Mouse (Mus musculus): Measurements from ENCODE around the gene Slc6a9. TPM values are rescaled to one million over a fixed set of nuclear protein-coding genes. Genes with fewer than 3 reads are reported as not detected.

Slc6a9 gene
- polyA plus RNA-seq, 1 experiment from 2014 or later = 14.3 TPM

DNA sequence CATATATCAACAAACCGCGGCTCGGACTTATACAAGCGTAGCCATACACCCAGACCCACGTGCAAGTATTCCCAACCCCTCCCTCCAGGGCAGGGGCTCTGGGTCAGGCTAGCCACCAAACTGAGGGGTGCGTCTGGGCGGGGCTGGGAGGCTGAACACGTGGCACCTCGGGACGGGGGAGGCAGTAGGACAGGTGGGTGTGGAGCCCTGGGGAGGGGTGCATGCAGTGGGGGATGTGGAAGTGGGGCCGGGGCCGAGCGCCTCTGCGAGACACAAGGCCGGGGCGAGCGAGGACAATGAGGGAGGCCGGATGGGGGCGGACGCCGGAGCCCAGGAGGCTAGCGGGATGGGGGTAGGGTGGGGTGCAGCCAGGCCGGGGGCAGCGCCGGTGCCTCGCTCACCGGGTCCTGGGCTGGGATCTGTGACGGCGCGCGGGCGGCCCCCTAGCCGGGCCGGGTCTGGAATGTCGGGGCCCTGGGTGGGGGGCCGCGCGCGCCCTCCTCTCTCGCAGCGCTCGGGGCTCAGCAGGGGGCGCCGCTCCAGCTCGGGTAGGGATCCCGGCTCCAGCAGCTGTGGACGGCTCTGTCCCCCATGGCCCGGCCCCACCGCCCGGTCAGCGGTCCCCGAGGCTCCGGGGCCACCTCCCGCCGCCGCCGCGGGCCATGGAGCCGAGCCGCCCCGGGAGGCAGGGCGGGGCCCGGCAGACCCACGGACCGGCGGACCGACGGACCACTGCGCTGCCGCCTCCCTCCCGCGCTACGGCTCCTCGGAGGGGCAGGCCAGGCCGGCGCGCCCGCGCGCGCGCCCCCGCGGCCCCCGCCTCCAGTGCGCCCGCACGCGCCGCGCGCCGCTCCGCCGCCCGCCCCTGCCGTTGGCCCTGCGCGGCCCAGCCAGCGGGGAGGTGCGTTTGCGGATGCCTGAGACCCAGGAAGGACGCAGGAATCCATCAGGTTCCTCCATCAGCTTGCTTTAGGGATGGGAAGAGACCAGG, 48.7 kb downstream of the Slc6a9 start, which contains the start of gene B4galt2:
B4galt2 (minus strand) TSS at position 787 of the 991 bp plus-strand sequence.
- under 1% methylated on average over 85 of the region's 103 CpGs for WGBS
- Histone ChIP-seq H3K4me3 (peak within 1 kb of the TSS; percentile 81), H3K9me3 (no peaks in the 10 kb centered on the region), H3K27ac (peak within 1 kb of the TSS; percentile 81), H3K36me3 (peaks cover 29% of the 10 kb centered on the region), H3K27me3 (no peaks in the 10 kb centered on the region), H3K4me2 (replicated peaks) (peak within 1 kb of the TSS; percentile 76), H3K9ac (peak within 1 kb of the TSS; percentile 88), H3K4me1 (peaks cover 27% of the 10 kb centered on the region)
- peak; percentile 44 for ATAC-seq (ENCODE audit: insufficient number of reproducible peaks, insufficient read depth, low FRiP score, low TSS enrichment)

DNA sequence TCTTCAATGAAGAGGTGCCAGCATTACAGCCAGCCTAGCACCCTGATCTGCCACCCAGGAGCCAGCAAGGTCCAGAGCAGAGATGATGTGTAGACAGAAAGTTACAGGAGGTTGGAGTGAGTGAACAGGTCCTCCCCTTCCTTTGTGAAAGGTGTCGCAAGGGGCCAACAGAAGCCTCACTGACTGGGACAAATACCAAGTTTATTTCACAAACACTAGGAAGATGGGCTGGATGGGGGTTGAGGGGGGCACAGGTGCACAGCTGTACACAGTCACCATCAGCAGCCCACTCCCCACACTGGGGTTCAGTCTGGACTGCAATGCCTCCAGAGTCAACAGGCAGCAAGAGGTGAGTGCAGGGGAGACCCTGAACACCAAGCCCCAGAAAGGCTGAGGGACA, 49.8 kb downstream of the Slc6a9 start:
- Histone ChIP-seq H3K36me3 (peaks cover 24% of the 10 kb centered on the region), H3K4me2 (replicated peaks) (peak overlapping the region; percentile 76), H3K4me1 (peaks cover 27% of the 10 kb centered on the region), H3K27me3 (no peaks in the 10 kb centered on the region), H3K4me3 (peak overlapping the region; percentile 81; the same call in 1 of the 2 replicates), H3K9ac (no peak overlapping the region), H3K27ac (no peak overlapping the region), H3K9me3 (no peaks in the 10 kb centered on the region)
- ATAC-seq (ENCODE audit: insufficient number of reproducible peaks, insufficient read depth, low FRiP score, low TSS enrichment) = no peak
- 90% methylated on average over 1 of the region's 1 CpGs for WGBS

DNA sequence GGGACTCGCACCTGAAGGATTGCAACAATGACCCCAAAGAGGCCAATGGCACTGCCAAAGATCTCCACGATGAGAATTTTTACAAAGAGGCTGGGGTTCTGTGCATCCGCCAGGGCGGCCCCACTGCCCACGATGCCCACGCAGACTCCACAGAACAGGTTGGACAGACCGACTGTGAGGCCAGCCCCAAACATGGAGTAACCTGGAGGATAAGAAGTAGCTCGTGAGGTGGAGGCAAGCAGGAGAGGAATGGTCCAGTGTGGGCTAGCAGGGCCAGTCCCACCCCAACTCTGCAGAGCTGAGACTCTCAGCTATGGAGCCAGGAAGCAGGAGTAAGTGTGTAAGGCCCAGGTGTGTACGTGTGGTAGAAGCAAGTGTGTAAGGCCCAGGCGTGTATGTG, 50.8 kb downstream of the Slc6a9 start:
- peaks cover 26% of the 10 kb centered on the region for H3K36me3 ChIP-seq
- no peaks in the 10 kb centered on the region for H3K27me3 ChIP-seq
- no peaks in the 10 kb centered on the region for H3K9me3 ChIP-seq
- WGBS = 95% methylated on average over 10 of the region's 10 CpGs
- no peak overlapping the region for H3K4me2 ChIP-seq (replicated peaks)
- H3K4me1 ChIP-seq = peaks cover 27% of the 10 kb centered on the region
- no peak for ATAC-seq (ENCODE audit: insufficient number of reproducible peaks, insufficient read depth, low FRiP score, low TSS enrichment)
- no peak overlapping the region for H3K27ac ChIP-seq
- no peak overlapping the region for H3K9ac ChIP-seq
- no peak overlapping the region for H3K4me3 ChIP-seq

DNA sequence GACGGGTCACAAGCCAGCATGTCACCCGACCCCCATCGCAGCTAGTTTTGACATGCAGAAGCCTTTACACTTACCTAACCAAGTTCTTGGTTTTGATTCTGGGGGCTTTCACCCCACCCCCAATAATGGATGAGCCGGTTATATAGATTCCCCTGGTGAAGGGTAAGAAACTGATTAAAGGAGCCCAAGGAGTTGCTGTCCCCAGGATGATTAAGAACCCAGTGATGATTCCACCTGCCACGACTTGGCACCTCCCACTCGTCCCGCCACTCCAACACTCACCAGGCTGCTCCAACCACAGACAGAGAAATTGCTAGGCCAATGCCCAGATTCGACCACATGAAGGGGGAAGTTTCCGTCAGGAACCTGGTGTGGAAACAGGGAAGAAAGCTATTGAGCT, 51.7 kb downstream of the Slc6a9 start:
- Histone ChIP-seq H3K27ac (no peak overlapping the region), H3K27me3 (no peaks in the 10 kb centered on the region), H3K36me3 (peaks cover 30% of the 10 kb centered on the region), H3K9ac (peak overlapping the region; percentile 80; the same call in 1 of the 2 replicates), H3K9me3 (no peaks in the 10 kb centered on the region), H3K4me1 (peaks cover 29% of the 10 kb centered on the region), H3K4me3 (peak overlapping the region; percentile 90), H3K4me2 (replicated peaks) (peak overlapping the region; percentile 96)
- WGBS = 81% methylated on average over 9 of the region's 9 CpGs
- no peak for ATAC-seq (ENCODE audit: insufficient number of reproducible peaks, insufficient read depth, low FRiP score, low TSS enrichment)

DNA sequence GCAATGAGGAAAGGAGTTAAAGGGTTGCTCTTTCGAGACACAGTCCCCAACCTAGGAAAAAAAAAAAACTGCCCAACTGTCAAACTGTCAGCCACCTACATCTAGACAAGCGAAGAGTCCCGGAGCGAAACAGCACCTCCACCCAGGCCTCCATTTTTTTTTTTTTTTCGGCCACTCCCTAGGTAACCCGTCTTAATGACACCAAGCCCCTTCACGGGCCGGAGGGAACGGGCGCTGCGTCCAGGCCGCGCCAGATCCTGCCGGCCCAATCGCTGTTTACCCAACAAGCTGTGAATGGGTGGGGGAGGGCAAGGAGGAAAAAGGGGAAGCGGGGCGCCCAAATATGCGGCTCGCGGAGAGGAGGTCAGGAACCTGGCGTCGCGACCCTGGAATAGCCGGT, 52.3 kb downstream of the Slc6a9 start:
- Histone ChIP-seq H3K9me3 (no peaks in the 10 kb centered on the region), H3K9ac (peak overlapping the region; percentile 80), H3K27ac (no peak overlapping the region), H3K4me3 (peak overlapping the region; percentile 90), H3K27me3 (no peaks in the 10 kb centered on the region), H3K4me1 (peaks cover 34% of the 10 kb centered on the region), H3K36me3 (peaks cover 30% of the 10 kb centered on the region), H3K4me2 (replicated peaks) (peak overlapping the region; percentile 96)
- 5% methylated on average over 15 of the region's 24 CpGs for WGBS
- no peak for ATAC-seq (ENCODE audit: insufficient number of reproducible peaks, insufficient read depth, low FRiP score, low TSS enrichment)

DNA sequence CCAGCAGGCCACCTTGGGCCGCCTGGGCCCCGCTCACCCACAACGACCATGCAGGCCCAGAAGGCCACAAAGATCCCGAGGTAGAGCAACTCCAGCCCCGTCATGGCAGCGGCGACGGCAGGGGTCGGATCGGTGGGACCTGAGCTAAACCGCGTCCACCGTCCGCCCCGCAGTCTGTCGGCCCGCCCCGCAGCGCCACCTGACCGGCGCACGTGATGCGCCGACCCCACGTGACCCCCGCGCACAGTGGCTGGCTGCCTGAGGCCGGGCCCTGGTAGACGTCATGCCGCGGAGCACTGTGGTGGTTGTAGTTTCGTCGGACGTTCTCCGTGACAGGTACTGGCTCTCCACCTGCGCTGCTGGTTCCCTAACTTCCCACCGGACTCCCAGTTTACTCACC, 52.8 kb downstream of the Slc6a9 start, which contains the start of gene Atp6v0b:
Atp6v0b (minus strand) TSS at position 201 of the 400 bp plus-strand sequence.
- peak within 1 kb of the TSS; percentile 96 for H3K4me2 ChIP-seq (replicated peaks)
- peaks cover 32% of the 10 kb centered on the region for H3K4me1 ChIP-seq
- no peaks in the 10 kb centered on the region for H3K27me3 ChIP-seq
- WGBS = under 1% methylated on average over 35 of the region's 37 CpGs
- H3K9ac ChIP-seq = peak within 1 kb of the TSS; percentile 80
- no peaks in the 10 kb centered on the region for H3K9me3 ChIP-seq
- no peak within 1 kb of the TSS for H3K27ac ChIP-seq
- peak; percentile 84 for ATAC-seq (ENCODE audit: insufficient number of reproducible peaks, insufficient read depth, low FRiP score, low TSS enrichment)
- peak within 1 kb of the TSS; percentile 90 for H3K4me3 ChIP-seq
- peaks cover 30% of the 10 kb centered on the region for H3K36me3 ChIP-seq

DNA sequence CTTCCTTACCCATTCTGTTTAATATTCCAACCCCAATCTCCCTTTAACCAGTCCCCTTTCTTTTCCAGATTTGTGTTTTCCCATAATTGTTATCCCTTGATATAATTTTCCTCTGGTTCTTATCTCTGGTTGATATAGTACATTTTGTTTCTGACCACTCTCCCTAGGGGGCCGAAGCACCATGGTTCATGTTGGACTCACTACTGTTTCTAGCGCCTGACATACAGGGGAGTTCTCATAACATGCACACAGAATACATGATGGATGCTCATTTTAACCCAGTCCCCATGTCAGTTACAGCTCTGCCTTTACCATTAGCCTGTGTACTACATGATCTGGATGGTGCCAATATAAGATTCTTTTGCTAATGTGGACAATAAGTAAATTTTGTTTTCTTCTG, 53.6 kb downstream of the Slc6a9 start:
- H3K4me1 ChIP-seq = peaks cover 28% of the 10 kb centered on the region
- H3K4me2 ChIP-seq (replicated peaks) = peak overlapping the region; percentile 96; the same call in 1 of the 2 replicates
- no peaks in the 10 kb centered on the region for H3K9me3 ChIP-seq
- no peaks in the 10 kb centered on the region for H3K27me3 ChIP-seq
- WGBS = 76% methylated on average over 2 of the region's 2 CpGs
- H3K9ac ChIP-seq = no peak overlapping the region
- H3K4me3 ChIP-seq = no peak overlapping the region
- H3K36me3 ChIP-seq = peaks cover 30% of the 10 kb centered on the region
- no peak for ATAC-seq (ENCODE audit: insufficient number of reproducible peaks, insufficient read depth, low FRiP score, low TSS enrichment)
- no peak overlapping the region for H3K27ac ChIP-seq

DNA sequence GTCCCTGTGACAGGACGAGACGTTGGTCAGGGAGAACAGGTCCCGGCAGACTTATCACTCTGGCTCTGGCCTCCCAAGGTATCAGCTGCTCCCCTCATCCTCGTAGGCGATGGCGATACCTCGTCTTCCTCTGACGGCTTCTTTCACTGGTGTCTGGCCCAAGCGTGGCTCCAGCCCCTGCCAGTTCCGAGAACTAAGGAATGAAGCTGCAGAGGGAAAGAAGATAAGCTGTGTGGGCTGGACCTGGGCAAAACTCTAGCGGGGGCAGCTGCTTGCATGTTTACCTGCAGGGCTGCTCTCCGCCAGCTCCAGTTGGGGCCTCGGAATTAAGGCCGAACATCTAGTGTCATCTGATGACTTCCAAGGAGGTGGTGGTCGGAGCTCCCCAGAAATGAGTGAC, 55.2 kb downstream of the Slc6a9 start:
- 90% methylated on average over 15 of the region's 15 CpGs for WGBS
- Histone ChIP-seq H3K36me3 (peaks cover 35% of the 10 kb centered on the region), H3K4me3 (no peak overlapping the region), H3K9ac (no peak overlapping the region), H3K9me3 (no peaks in the 10 kb centered on the region), H3K27ac (no peak overlapping the region), H3K4me1 (peaks cover 19% of the 10 kb centered on the region), H3K27me3 (no peaks in the 10 kb centered on the region), H3K4me2 (replicated peaks) (no peak overlapping the region)
- ATAC-seq (ENCODE audit: insufficient number of reproducible peaks, insufficient read depth, low FRiP score, low TSS enrichment) = no peak

DNA sequence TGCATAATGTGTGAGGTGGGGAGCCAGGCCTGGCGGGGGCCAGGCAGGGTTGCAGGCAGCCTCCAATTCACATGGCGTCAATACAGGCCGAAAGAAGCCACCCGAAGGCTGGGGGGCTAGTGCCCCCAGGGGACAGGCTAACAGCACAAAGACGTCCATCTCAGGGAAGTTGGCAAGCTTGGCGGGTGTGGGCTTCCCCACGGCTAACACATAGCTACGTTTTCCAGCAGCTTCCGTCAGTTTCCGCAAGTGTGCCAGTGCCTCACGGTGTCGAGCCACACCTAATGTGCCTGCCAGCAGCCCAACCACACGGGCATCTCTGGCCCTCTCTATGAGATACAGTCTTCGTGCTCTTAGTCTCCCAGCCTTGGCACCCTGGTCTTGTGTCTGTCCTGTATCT, 55.7 kb downstream of the Slc6a9 start:
- H3K9me3 ChIP-seq = no peaks in the 10 kb centered on the region

DNA sequence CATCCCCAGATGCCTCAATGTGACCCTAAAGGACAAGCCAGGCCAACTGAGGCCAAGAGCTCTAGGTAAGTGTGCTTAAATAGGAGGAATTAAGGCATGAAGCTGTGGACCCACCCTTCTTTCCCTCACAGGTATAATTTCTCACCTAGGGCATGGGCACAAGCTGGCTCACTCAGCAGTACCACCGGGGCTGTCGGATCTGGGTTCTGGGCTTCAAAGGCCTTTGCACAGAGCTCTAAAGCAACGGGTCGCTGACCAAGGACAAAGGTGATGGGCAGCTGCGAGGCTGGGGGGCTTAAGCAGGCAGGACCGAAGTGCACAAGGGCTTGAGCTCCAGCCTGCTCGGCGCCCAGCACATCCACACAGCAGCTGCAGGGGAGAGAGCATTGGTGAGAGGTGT, 56.4 kb downstream of the Slc6a9 start:
- Histone ChIP-seq H3K9ac (no peak overlapping the region), H3K4me2 (replicated peaks) (peak overlapping the region; percentile 87), H3K27me3 (no peaks in the 10 kb centered on the region), H3K27ac (no peak overlapping the region), H3K36me3 (peaks cover 37% of the 10 kb centered on the region), H3K4me3 (peak overlapping the region; percentile 76; the same call in 1 of the 2 replicates), H3K4me1 (peaks cover 18% of the 10 kb centered on the region), H3K9me3 (no peaks in the 10 kb centered on the region)
- WGBS = 85% methylated on average over 8 of the region's 8 CpGs
- ATAC-seq (ENCODE audit: insufficient number of reproducible peaks, insufficient read depth, low FRiP score, low TSS enrichment) = no peak

More for the DNA sequence above, 55.7 kb downstream of the Slc6a9 start:
- Histone ChIP-seq H3K27me3 (no peaks in the 10 kb centered on the region), H3K4me1 (peaks cover 18% of the 10 kb centered on the region), H3K9ac (no peak overlapping the region), H3K4me3 (no peak overlapping the region), H3K36me3 (peaks cover 36% of the 10 kb centered on the region), H3K4me2 (replicated peaks) (no peak overlapping the region), H3K27ac (no peak overlapping the region)
- no peak for ATAC-seq (ENCODE audit: insufficient number of reproducible peaks, insufficient read depth, low FRiP score, low TSS enrichment)
- 90% methylated on average over 14 of the region's 14 CpGs for WGBS

DNA sequence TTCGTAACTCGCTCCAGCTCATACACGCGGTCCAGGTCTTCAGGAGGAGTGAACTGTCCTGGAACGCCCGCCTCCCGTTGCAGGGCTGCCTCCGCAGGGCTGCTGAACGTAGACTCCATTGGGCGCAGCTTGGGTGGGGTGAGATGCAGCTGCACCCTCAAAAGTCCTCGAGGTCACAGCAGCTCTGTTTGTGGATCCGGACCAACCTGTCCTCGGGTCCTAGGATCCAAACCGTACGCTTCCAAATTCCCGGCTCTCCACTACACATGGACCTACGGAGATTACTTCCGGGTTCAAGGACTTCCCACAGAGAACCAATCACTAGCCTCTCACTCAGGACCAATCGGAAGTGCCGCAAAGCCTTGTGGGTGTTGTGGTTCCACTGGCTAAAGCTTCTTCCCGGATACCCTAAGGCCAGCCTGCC, 57.4 kb downstream of the Slc6a9 start, which contains the start of gene Dph2:
Dph2 (minus strand) TSS at position 295 of the 424 bp plus-strand sequence.
- Histone ChIP-seq H3K9me3 (no peaks in the 10 kb centered on the region), H3K27me3 (no peaks in the 10 kb centered on the region), H3K9ac (peak within 1 kb of the TSS; percentile 59), H3K4me2 (replicated peaks) (peak within 1 kb of the TSS; percentile 87), H3K36me3 (peaks cover 45% of the 10 kb centered on the region), H3K4me1 (peaks cover 11% of the 10 kb centered on the region), H3K27ac (no peak within 1 kb of the TSS), H3K4me3 (peak within 1 kb of the TSS; percentile 76)
- ATAC-seq (ENCODE audit: insufficient number of reproducible peaks, insufficient read depth, low FRiP score, low TSS enrichment) = peak; percentile 78
- WGBS = under 1% methylated on average over 21 of the region's 21 CpGs

DNA sequence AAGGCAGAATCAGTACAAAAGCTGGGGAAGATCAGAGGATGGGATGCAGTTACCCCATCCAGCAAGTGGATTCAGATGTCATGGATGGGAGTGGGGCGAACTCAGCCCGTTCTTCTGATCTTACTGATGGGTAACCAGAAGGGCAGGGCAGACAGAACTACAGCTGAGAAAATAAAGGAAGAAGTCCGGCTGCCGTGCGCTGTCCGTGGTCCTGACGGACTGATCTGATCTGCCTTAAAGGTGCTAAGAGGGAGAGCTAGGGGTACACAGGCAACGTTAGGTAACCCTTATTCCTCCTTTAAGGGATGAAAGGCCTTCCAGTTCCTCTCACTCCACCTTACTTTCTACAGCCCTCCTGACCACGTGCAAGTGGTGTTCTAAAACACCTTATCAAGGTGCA, 59.1 kb downstream of the Slc6a9 start:
- no peaks in the 10 kb centered on the region for H3K9me3 ChIP-seq
- no peak overlapping the region for H3K4me2 ChIP-seq (replicated peaks)
- WGBS = 19% methylated on average over 9 of the region's 9 CpGs
- no peak overlapping the region for H3K4me3 ChIP-seq
- no peak overlapping the region for H3K27ac ChIP-seq
- H3K9ac ChIP-seq = no peak overlapping the region
- H3K27me3 ChIP-seq = no peaks in the 10 kb centered on the region
- peaks cover 60% of the 10 kb centered on the region for H3K36me3 ChIP-seq
- ATAC-seq (ENCODE audit: insufficient number of reproducible peaks, insufficient read depth, low FRiP score, low TSS enrichment) = no peak
- H3K4me1 ChIP-seq = peaks cover 6% of the 10 kb centered on the region

Data from embryonic facial prominence, embryonic 12.5 days (tissue).